Mouse (Mus musculus) urinary bladder, adult 2 months (tissue): ENCODE measurements around the gene Sh3pxd2a. TPM values are rescaled to one million over a fixed set of nuclear protein-coding genes. Genes with fewer than 3 reads are reported as not detected.

Experiments used
- DNase-seq: peaks from one replicate; pipeline ENCODE4 v3.0.0; 2022; ENCODE audit warnings: low spot score
- polyA plus RNA-seq: library from polyadenylated mRNA; depleted of rRNA; stranded (reverse); fragments of >200 nt; gene quantifications from 2 replicates; pipeline ENCODE4 v1.2.3, GENCODE M21; 2012

The Sh3pxd2a gene
- polyA plus RNA-seq, 1 experiment: 23.2 TPM

DNA sequence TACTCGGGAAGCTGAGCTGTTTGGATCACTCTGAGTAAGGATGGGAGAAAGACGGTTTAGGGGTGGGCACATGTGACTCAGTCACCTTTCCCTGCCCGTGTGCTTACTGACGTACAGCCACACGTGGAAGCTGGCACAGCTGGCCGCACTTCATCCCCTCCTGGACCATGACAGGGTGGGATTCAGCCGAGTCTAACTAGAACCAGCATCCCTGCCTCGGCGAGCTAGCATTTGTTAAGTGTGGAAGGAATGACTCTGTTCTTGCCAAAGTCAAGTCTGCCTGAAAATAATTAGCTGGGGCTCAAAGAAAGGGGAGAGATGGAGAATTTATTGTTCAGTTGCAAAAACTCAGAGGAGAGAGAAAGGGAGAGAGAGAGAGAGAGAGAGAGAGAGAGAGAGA, 193.7 kb downstream of the Sh3pxd2a start:
- DNase-seq: no peak

DNA sequence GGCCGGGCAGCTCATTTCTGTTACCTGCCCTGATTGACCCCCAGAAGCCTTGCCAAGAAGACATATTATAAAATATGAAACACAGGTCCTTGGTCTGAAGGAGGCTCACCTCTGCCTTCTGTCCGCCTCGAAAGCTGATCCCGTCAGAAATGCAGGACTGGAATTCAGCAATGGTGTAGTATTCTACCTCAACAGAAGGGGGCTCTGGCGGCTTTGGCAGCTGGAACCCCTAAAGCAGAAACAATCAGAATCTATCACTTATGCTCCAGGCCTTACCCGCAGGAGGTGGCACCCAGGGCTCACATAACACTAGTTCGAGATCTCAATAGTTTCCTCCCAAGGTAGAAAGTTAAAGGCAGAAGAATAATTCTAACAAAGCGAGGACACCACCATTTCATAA, 194.5 kb downstream of the Sh3pxd2a start:
- DNase-seq: no peak

DNA sequence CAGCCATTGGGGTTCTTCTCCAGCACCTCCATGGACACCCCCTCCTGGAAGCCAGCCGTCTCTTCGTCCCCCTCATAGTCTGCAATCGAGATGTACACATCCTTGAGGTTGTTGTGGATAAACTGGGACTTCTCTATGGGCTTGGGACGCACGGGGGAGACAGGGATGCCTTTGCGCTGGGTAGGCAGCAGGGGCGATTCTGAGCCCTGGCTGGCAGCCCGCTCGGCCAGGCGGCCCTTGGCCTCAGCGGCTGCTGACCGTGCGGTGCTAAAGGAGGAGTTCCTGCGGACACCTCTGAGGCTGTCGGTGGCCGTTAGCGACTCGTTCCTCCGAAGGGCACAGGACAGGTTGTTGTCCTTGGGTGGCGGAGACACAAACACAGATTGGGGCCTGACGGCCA, 197.1 kb downstream of the Sh3pxd2a start:
- DNase-seq: no peak

DNA sequence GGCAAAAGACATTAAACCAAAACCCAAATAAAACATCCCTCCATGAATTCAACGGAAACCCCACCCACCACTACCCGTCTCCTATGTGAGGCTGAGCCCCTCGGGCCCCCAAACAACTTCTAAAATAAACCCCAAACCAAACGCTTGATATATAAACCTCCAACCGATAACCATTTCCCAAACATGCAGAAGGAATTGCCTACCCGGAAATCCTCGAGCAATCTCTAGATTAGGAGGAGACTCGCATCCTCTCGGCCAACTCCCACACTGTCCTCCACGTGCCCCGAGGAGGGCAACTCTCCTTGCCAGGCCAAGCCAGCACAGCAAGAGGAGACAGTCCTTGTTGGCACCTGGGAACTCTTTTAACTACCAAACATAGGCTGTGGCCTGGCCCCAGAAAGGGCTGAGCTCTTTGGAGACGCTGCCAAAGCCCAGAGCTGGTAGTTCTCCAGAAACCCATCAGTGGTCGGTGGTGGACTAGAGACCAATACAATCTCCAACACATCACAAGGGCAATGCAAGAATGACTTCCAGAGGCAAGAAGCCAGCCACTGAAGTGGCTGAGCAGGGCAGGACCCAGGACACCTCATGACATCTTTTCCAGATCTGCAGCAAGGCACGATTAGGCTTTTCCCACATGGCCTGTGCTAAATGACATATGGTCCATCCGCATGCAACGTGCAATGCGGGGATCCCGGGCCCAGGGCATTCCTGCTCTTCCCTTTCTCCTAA, 198.0 kb downstream of the Sh3pxd2a start:
- no peak for DNase-seq

DNA sequence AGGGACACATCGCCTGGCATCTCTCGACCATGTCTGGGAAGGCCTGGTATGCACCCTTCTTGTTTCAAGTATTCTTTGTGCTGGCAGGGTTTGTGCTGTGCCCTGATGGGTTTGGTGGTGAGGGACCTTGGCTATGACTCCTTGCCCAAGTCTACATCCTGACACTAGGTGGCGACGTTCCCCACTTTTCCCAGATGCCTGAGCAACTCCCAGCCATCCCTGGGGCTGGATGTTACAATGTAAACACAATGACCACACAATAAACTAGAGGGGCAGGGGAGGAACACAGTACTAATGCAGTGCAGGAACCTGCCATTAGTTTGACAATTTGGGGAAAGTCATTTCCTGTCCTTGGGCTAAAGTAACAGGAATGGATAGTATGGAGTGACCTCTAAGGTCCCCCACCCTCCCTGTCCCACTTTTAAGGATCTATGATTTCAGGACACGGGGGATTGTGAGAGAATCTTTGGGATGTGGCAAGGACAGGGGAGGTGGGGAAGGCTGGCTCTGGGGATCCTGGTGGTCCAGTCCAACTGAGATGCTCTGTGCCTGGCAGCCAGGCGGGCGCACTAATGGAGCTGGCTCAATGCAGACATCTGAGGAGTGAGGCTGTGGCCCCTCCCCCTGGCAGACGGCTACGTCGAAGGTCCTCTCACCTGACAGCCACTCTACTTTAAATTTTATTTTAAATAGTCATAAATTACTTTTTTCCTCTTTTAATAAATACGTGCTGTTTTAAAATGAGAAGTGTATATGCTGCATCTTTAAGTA, 199.7 kb downstream of the Sh3pxd2a start:
- DNase-seq: no peak

DNA sequence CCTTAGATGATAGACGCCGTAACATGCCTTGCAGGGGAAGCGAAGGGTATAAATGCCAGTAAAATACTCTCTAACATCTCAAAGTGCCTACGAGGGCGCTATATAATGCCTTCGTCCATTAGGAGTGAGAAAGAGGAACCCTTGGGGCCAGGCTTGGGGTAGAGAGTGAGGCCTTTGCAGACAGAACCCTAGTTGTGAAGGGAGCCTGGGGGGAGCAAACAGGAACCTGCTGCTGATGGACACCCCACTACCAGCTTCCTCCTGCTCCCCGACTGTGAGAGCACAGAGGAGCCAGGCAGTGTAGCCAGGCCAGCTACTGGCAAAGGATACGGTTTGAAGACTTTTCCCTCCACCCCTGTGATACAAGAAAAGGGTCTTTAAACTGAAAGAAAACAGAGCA, 200.6 kb downstream of the Sh3pxd2a start:
- DNase-seq: no peak

DNA sequence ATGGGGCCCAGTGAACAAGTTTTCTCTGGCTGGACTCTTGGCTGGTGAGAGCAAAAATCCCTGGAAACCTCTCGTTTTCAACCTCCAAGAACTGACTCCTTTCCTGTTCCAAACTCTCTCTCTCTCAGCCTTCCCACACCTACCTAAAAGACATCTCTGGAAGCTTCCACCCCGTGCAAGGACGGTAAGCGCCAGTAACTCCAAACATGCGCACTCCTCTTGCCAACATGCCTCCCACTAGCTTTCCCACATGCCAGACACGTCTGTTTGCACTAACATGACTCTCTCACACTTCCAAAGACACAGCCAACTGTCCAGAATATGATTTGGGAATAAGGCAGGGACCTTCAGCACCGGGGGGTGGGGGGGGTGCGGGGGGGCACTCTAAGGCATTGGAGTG, 203.0 kb downstream of the Sh3pxd2a start:
- DNase-seq: no peak

DNA sequence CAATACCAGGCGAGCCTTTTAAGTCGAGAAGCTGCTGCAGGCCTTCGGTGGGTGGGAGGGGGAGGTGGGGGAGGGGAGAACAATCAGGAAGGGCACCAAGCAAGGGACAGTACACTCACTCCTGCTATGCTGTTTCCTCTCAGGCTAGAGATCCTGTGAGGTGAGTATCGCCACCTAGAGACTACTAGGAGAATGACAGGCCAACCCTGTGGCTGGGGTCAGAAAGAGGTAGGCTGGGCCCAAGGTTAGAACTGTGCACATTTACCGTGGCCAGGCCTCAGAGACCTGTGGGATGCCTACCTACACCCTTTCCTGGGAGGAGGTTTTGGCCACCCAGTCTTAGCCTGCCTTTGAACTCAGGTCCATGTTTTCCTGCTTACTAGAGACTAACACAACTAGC, 204.6 kb downstream of the Sh3pxd2a start:
- DNase-seq: no peak

DNA sequence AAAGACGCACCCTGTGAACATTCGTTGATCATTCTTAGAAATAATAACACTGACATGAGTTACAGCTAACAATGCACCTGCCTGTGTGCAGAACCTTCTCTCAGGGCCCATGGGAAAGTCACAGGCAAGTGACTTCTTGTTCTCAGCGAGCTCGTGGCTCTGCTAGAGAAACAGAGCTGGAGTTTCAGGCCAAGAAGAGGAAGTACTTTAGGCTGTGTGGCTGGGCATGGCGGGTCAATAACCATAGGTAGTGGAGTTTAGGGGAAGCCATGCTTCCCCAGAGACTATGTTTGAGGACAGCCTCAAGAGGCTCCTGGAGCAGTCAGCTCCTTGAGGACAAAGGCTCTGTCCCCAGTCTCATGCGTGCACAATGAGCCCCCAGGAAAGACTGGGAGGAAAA, 208.3 kb downstream of the Sh3pxd2a start:
- DNase-seq: no peak

DNA sequence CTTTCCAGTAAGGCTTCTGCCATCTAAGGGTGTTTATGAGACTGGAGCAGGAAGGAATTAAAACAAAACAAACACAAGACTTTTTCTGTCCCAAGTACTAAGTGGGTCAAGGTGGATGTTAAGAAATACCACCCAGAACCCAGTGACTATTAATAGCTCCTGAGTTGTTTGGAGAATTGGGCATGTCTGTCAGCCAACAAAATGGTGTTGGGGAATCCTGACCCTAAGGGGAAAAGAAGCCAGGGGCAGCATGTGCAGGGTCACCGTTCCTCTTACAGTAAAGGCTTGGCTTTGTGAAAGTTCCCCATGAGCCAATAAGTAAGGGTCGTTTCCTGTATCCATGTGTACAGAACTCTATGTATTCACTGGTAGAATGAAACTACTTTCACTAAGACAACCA, 209.2 kb downstream of the Sh3pxd2a start:
- no peak for DNase-seq

DNA sequence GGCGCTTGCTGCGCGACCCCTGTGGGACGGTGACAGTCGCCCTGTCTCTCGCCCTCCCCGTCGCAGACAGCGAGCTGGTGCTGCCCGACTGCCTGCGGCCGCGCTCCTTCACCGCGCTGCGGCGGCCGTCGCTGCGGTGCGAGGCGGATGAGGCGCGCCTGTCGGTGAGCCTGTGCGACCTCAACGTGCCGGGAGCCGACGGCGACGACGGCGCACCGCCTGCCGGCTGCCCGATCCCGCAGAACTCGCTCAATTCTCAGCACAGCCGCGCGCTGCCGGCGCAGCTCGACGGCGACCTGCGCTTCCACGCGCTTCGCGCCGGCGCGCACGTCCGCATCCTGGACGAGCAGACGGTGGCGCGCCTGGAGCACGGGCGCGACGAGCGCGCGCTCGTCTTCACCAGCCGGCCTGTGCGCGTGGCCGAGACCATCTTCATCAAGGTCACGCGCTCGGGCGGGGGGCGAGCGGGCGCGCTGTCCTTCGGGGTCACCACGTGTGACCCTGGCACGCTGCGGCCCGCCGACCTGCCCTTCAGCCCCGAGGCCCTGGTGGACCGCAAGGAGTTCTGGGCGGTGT, 211.1 kb downstream of the Sh3pxd2a start:
- DNase-seq: no peak

DNA sequence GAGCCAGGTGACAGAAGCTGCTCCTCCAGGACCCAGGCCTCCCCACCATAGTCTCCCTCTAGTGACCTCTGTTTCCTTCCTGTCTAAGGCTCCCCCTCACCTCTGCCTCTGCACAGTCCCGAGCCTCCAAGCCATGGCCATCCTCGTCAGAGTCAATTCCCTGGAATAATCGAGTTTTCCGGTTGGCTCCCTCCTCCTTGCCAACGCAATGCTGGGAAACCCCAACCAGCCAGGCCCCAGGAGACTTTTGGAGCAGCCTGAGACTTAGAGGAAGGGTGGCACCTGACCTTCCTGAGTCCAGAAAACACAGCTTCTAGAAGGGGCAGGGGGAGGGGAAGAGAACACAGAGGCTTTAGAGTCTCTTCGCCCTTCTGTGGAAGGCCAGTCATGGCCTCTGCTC, 213.3 kb downstream of the Sh3pxd2a start:
- DNase-seq: no peak

DNA sequence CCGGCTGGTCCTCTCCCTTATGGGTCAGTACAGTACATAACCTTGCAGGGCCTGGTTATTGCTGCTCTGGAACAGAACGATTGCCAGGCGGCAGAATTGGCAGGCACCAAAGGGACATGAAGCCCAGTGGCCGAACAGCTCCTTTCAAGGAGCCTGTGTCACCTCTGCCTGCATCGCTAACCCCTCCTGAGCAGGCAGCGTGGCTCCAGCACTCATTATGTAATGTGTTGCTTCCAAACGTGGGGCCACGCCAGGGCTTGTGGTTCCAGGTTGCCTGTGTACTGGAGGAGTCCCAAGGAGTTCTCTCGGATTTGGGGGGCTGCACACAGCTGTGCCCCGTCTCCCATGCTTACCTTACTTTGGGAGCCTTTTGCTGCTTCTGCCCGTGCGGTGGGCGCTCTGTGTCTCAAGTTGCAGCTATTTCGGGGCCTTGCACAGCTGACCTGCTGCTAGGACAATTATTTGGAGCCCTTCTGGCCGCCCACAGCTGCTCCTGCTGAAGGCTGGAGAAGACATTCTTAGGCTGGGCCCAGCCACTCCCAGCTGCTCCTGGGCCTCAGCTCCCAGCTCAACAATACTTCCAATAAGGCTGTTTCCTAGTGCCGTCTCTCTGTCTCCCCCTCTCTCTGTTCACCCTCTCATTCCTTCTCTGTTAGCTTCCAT, 215.2 kb downstream of the Sh3pxd2a start:
- no peak for DNase-seq

DNA sequence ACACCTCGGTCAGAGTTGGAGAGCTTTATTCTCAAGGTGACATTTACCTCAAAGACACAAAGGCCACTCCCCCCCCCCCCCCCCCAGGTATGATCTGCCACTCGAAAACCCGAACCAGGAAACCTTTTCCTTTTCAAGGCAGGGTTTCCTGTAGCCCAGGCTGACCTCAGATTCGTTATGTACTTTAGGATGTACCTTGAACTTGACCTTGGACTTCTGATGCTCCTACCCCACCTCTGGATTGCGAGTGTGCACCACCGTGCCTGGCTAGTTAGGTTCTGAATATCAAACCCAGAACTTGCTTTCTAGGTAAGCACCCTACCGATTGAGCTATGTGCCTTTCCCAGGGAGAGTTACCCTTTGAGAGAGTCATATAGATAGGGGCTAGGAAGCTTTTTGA, 215.9 kb downstream of the Sh3pxd2a start:
- no peak for DNase-seq

DNA sequence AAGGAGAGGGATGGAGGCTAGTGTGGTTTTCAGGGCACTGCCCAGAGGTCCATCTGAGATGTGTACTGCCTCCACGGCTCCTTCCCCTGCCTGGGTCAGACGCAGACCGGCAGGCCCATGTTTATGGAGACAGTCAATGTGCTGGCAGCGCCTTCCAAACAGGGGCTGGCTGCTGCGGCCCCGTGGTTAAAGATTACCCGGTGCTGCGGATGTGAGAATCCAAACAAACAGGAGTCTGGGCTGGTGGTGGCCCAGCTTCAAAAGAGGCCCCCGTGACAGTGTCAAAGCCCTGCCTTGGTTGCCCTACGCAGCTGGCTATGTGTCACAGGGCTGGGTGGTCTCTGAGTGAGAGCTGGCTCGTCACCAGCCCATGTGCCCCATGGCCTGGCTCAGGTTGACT, 216.4 kb downstream of the Sh3pxd2a start:
- no peak for DNase-seq

DNA sequence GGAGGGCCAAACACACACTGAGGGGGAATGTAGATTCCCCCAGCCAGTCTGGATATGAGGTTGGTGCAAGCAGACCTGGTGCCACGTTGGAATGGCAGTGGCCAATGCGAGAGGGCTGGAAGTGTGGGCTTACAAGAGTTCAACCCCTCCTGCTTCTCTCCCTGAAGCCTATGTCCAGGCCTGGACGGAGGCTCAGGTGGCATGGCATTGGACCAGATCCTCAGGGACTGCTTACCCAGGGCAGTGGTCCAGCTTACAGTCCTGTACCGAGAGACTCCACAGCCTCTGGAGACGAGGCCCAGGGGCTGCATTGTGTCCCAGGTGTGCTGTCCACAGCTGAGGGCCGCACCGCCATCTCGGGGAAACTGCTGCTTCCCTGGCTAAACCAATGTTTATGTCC, 218.7 kb downstream of the Sh3pxd2a start:
- no peak for DNase-seq

DNA sequence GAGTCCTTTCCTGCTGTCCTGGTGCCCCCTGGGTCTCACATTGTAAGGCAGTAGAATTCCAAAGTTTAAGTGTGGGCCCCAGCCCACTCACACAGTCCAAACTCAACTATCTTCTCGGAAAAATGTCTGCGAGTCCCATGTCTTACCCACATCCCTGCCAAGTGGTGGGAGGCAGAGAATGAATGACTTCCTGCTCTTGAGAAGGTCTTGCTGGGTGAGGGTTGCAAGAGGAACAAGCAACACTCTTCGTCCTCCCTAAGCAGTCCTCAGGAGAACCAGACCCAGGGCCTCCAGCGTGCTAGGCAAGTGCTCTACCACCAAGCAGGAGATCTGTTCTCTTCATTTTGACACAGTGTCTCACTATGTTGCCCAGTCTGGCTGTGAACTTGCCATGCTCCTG, 222.0 kb downstream of the Sh3pxd2a start:
- DNase-seq: no peak

DNA sequence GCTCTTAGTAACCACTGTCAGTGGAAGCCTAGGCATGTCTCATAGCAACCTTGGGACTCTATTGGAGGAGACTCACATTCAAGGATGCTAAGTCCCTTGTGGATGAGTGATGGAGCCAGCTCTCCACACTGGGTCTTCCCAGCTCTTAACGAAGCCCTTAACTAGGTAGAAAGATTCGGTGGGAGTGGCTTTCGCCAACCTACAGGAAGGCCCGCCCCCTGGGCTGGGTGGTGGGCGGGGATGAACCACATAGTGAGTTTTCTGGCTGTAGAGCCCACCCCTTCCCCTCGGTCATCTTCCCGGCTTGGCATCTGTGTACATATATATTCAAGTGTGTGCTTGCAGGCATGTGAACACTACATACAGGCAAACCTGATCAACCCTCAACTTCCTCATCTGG, 223.2 kb downstream of the Sh3pxd2a start:
- DNase-seq: no peak

DNA sequence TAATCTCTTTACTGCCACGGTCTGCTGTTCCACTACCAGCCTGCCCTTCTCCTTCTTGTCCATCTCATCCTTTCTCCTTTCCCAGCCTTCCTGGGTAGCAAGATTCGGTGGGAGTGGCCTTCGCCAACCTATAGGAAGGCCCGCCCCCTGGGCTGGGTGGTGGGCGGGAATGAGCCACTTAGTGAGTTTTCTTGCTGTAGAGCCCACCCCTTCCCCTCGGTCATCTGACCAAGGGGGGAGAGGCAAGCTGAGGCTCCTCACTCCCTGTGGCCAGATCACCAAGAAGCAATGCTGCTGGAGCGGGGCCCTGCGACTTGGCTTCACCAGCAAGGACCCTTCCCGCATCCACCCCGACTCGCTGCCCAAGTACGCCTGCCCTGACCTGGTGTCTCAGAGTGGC, 224.1 kb downstream of the Sh3pxd2a start:
- no peak for DNase-seq

DNA sequence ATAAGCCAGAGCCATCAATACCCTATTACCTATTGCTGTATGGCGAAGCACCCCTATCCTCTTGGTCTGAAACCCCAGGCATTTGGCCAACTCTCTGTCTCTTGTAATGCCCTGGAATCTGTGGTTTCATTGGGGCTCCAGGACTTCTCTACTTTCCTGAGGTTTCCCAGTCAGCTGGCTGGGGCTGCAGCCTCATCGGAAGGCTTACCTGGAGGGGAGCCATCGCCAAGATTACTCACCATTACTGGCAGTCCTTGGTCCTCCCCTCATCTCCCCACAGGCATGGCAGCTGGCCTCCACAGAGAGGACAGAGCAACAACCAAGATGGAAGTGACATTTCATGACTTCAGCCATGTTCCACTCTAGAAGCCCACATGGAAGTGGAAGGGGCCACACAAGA, 231.1 kb downstream of the Sh3pxd2a start:
- no peak for DNase-seq

DNA sequence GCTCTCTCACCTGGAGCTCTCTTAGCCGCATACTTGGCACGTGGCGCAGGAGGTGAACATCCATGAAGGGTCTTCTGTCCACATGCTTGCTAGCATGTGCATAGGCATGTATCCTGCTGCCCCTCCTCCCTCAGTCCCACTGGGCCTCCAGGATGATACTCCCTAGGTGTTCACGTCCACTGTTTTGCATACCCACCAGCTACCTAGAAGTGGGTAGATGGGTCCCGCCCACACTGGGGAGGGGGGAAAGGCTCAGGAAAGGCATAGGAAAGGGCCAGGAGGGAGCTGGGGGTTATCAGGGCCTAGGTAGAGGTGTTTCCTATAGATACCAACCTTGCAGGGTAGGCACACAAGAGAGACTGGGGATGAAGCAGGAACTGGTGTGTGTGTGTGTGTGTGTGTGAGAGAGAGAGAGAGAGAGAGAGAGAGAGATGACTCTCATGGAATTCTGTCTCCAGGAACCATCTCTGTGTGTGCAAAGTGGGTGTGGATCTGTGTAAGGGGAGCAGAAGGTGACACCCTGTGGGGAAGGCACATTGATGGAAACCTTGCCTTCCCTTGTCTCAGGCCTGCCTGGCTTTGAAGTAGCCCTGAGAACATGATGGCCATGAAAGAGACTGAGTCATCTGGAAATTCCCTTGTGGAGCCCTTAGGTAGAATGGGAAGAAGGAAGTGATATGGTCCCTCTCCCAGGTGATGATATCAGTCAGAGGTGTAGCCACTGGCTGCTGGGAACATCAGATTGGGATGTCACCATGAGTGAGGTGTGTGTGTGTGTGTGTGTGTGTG, 231.9 kb downstream of the Sh3pxd2a start:
- no peak for DNase-seq

DNA sequence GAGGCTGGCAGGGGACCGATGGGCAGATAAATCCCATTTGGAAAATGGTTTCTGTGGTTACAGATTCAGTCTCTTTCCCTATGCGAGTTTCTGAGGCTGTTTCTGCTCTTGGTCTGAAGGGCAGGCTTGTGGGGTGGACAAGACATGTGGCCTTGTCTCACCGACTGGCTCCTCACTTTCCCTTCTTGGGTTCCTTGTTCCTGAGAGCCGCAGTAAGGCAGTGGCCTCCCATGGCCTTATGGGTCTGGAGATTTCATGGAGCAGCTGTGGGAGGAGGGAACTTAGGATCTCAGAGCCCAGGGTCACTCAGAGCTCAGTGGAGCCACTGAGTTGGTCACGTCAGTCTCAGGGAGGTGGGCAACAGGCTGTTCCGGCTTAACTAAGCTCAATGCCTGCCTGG, 232.8 kb downstream of the Sh3pxd2a start:
- no peak for DNase-seq
